Mouse (Mus musculus) erythroblast, embryonic 14.5 days (primary cell): ENCODE measurements around the gene Kcnk4.

Experiments used
- GATA1 ChIP-seq: IDR thresholded peaks from 2 replicates; pipeline ENCODE4 v1.6.1; 2012; ENCODE audit warnings: low read length, inconsistent platforms, mixed read lengths
- TAL1 ChIP-seq: IDR thresholded peaks from 3 replicates; pipeline ENCODE4 v1.6.1; 2012; ENCODE audit warnings: low read length, inconsistent platforms, mixed read lengths

DNA sequence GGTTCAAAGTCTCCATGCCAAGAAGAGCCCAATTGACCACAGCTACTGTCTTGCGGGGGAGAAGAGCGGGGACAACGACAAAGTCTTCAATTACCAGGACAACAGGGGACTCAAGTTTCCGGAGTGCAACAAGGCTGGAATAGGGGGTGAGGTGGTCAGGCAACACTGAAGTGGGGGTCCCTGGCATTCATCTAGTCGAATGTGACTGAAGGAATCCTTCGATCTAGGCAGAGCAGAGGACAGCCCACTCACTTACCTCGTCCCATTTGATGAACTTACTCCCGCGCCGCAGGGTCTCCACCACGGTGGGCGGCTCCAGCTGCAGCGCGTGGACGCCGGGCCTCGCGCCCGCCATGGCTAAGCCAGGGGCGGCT, 35.0 kb upstream of the Kcnk4 start:
- TF ChIP-seq TAL1 = no peak
- TF ChIP-seq GATA1 = no peak
